8 mouse cellular contexts compared by ENCODE assay signal in the genomic region with DNA sequence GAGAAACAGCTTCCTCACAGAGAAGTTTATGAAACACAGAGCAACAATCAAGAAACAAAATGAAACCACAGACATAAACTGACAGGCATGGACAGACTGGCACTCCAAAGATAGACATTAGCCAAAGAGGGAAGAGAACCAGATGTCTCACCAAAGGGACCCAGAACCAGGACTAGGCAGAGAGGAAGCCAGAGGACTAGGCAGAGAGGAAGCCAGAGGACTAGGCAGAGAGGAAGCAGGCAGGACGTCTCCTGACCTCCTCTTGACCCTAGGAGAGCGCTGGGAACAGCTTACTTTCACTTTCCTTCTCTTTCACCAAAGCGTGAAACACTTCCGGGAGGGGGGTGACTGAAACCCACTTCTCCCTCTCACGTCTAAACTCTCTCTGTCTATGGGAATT. TPM values are rescaled to one million over a fixed set of nuclear protein-coding genes. Genes with fewer than 3 reads are reported as not detected.
DNase-seq lines count a peak whose midpoint lies in the region; ATAC-seq lines count a peak whose summit lies in the region.

No protein-coding gene starts in this region.

- no peaks in the 10 kb centered on the region for H3K9me3 ChIP-seq in stomach, embryonic 16.5 days (replicated peaks; ENCODE audit: control insufficient read depth, low read length)
- H3K9me3 ChIP-seq in midbrain, embryonic 14.5 days (ENCODE audit: control insufficient read depth, low read length) = no peaks in the 10 kb centered on the region

- DNase-seq in 3T3-L1 (ENCODE audit: low read depth, low spot score) = peak; percentile 86
- DNase-seq in Muller cell, postnatal 12 days (ENCODE audit: inconsistent ontology term) = peak; percentile 61
- DNase-seq in kidney, adult 9 months = peak; percentile 84
- peak; percentile 78 for DNase-seq in lung, postnatal 10 days
- no peak for DNase-seq in cerebellum, postnatal 4 days (ENCODE audit: low spot score in 2 of 2)
- no peak for DNase-seq in midbrain, embryonic 14.5 days

- no peaks in the 10 kb centered on the region for H3K36me3 ChIP-seq in stomach, embryonic 16.5 days (ENCODE audit: control insufficient read depth, insufficient read depth, low read length)
- H3K36me3 ChIP-seq in midbrain, embryonic 14.5 days (ENCODE audit: control insufficient read depth, insufficient read depth, low read length) = no peaks in the 10 kb centered on the region

- peak overlapping the region; percentile 38 for H3K4me3 ChIP-seq in stomach, embryonic 16.5 days (replicated peaks; ENCODE audit: low read length)
- no peak overlapping the region for H3K4me3 ChIP-seq in midbrain, embryonic 14.5 days (replicated peaks; ENCODE audit: low read depth, low read length)

- ATAC-seq in erythroblast, adult 5-6 weeks (replicated peaks; ENCODE audit: low FRiP score, poor library complexity, severe bottlenecking) = peak; percentile 85
- peak; percentile 60; the same call in 1 of the 2 replicates for ATAC-seq in stomach, embryonic 16.5 days (ENCODE audit: insufficient read depth, low FRiP score)
- no peak for ATAC-seq in midbrain, embryonic 14.5 days (ENCODE audit: low FRiP score, low TSS enrichment)

- 5% methylated on average over 5 of the region's 5 CpGs for WGBS in stomach, embryonic 16.5 days
- 16% methylated on average over 5 of the region's 5 CpGs for WGBS in midbrain, embryonic 14.5 days

- peak overlapping the region; percentile 43 for H3K27ac ChIP-seq in stomach, embryonic 16.5 days (ENCODE audit: low read length)
- H3K27ac ChIP-seq in midbrain, embryonic 14.5 days (replicated peaks; ENCODE audit: low read depth, low read length) = no peak overlapping the region

- peak overlapping the region; percentile 57 for H3K4me2 ChIP-seq in stomach, embryonic 16.5 days (ENCODE audit: low read depth, low read length)
- H3K4me2 ChIP-seq in midbrain, embryonic 14.5 days (ENCODE audit: low read length) = no peak overlapping the region

- no peaks in the 10 kb centered on the region for H3K27me3 ChIP-seq in stomach, embryonic 16.5 days (ENCODE audit: control insufficient read depth, insufficient read depth, low read length)
- no peaks in the 10 kb centered on the region for H3K27me3 ChIP-seq in midbrain, embryonic 14.5 days (ENCODE audit: control insufficient read depth, insufficient read depth, low read length)

- H3K4me1 ChIP-seq in stomach, embryonic 16.5 days (ENCODE audit: control insufficient read depth, insufficient read depth, low read length) = no peaks in the 10 kb centered on the region
- no peaks in the 10 kb centered on the region for H3K4me1 ChIP-seq in midbrain, embryonic 14.5 days (ENCODE audit: control insufficient read depth, insufficient read depth, low read length)

- peak overlapping the region; percentile 68 for H3K9ac ChIP-seq in stomach, embryonic 16.5 days (ENCODE audit: low read length)
- H3K9ac ChIP-seq in midbrain, embryonic 14.5 days (replicated peaks; ENCODE audit: low read length) = no peak overlapping the region

RNA-seq across cellular contexts. Expression of gene Ccdc88b, which starts 11.3 kb away (rescaled TPM):
- total RNA-seq in erythroblast, adult 5-6 weeks (2015; ENCODE audit: low replicate concordance) = 3.8 and 4.6 TPM in 2 replicates
- 10.9 and 11.8 TPM in 2 replicates for total RNA-seq in erythroblast, adult 5-6 weeks (2017; ENCODE audit: low replicate concordance)
- polyA plus RNA-seq in stomach, embryonic 16.5 days (2015; fragmentation: Nextera tagmentation; extraction: Ambion mirVana) = 1.1 and 1.3 TPM in 2 replicates
- 0.23 and 0.49 TPM in 2 replicates for polyA plus RNA-seq in midbrain, embryonic 14.5 days (2014; fragmentation: Nextera tagmentation; extraction: Ambion mirVana)

RNA-seq across cellular contexts. Expression of gene Rps6ka4, which starts 28.9 kb away (rescaled TPM):
- total RNA-seq in erythroblast, adult 5-6 weeks (2015; ENCODE audit: low replicate concordance) = 3.6 TPM in 1 of 2 replicates, not detected in the other
- total RNA-seq in erythroblast, adult 5-6 weeks (2017; ENCODE audit: low replicate concordance) = 1.1 and 2.6 TPM in 2 replicates
- 35.5 and 39.6 TPM in 2 replicates for polyA plus RNA-seq in stomach, embryonic 16.5 days (2015; fragmentation: Nextera tagmentation; extraction: Ambion mirVana)
- polyA plus RNA-seq in midbrain, embryonic 14.5 days (2014; fragmentation: Nextera tagmentation; extraction: Ambion mirVana) = 6.0 and 6.8 TPM in 2 replicates

RNA-seq across cellular contexts. Expression of gene Trmt112, which starts 40.1 kb away (rescaled TPM):
- total RNA-seq in erythroblast, adult 5-6 weeks (2015; ENCODE audit: low replicate concordance) = 46.7 and 49.5 TPM in 2 replicates
- total RNA-seq in erythroblast, adult 5-6 weeks (2017; ENCODE audit: low replicate concordance) = 22.7 and 49.4 TPM in 2 replicates
- polyA plus RNA-seq in stomach, embryonic 16.5 days (2015; fragmentation: Nextera tagmentation; extraction: Ambion mirVana) = 111 and 122 TPM in 2 replicates
- polyA plus RNA-seq in midbrain, embryonic 14.5 days (2014; fragmentation: Nextera tagmentation; extraction: Ambion mirVana) = 115 and 140 TPM in 2 replicates

RNA-seq across cellular contexts. Expression of gene Prdx5, which starts 40.6 kb away (rescaled TPM):
- 192 and 238 TPM in 2 replicates for total RNA-seq in erythroblast, adult 5-6 weeks (2015; ENCODE audit: low replicate concordance)
- 232 and 266 TPM in 2 replicates for total RNA-seq in erythroblast, adult 5-6 weeks (2017; ENCODE audit: low replicate concordance)
- 291 and 307 TPM in 2 replicates for polyA plus RNA-seq in stomach, embryonic 16.5 days (2015; fragmentation: Nextera tagmentation; extraction: Ambion mirVana)
- 215 and 328 TPM in 2 replicates for polyA plus RNA-seq in midbrain, embryonic 14.5 days (2014; fragmentation: Nextera tagmentation; extraction: Ambion mirVana)

RNA-seq across cellular contexts. Expression of gene Esrra, which starts 52.3 kb away (rescaled TPM):
- 3.1 and 5.2 TPM in 2 replicates for total RNA-seq in erythroblast, adult 5-6 weeks (2015; ENCODE audit: low replicate concordance)
- total RNA-seq in erythroblast, adult 5-6 weeks (2017; ENCODE audit: low replicate concordance) = 2.4 and 4.2 TPM in 2 replicates
- 17.8 and 18.0 TPM in 2 replicates for polyA plus RNA-seq in stomach, embryonic 16.5 days (2015; fragmentation: Nextera tagmentation; extraction: Ambion mirVana)
- polyA plus RNA-seq in midbrain, embryonic 14.5 days (2014; fragmentation: Nextera tagmentation; extraction: Ambion mirVana) = 6.9 and 13.6 TPM in 2 replicates

Comparison
In these comparisons a context has a peak if more than half of its experiments do, and no peak if none do; other contexts are left out.
1. DNase-seq: peak in 3T3-L1 (single experiment), Muller cell, postnatal 12 days (single experiment), kidney, adult 9 months (single experiment) and lung, postnatal 10 days (single experiment); none in cerebellum, postnatal 4 days (0 of 2) and midbrain, embryonic 14.5 days (single experiment).